Mouse (Mus musculus) heart, adult 2 months (tissue): ENCODE measurements around the gene Gm21913. TPM values are rescaled to one million over a fixed set of nuclear protein-coding genes. Genes with fewer than 3 reads are reported as not detected.
"Not testable (repeated sequence)": the region's sequence is repeated elsewhere in the genome, so short reads cannot be mapped to it uniquely, and the experiment has no call there.

Source experiments
- DNase-seq, 2 experiments: peaks; one replicate each; pipeline ENCODE4 v3.0.0; 2021
- H3K27ac ChIP-seq: fragments of 200-600 bp; 2 replicates; pipeline ENCODE4 v1.8.1; 2022
- H3K27me3 ChIP-seq: fragments of 200-500 bp; 2 replicates; pipeline ENCODE4 v1.6.1; 2012; ENCODE audit warnings: mild to moderate bottlenecking, low read length, inconsistent platforms, mixed read lengths; ENCODE audit not compliant: control insufficient read depth, insufficient read depth
- H3K36me3 ChIP-seq: fragments of 200-500 bp; 2 replicates; pipeline ENCODE4 v1.6.1; 2012; ENCODE audit warnings: low read length, inconsistent platforms; ENCODE audit not compliant: control insufficient read depth, insufficient read depth
- H3K4me1 ChIP-seq: fragments of 200-500 bp; 2 replicates; pipeline ENCODE4 v1.6.1; 2011; ENCODE audit warnings: low read length; ENCODE audit not compliant: control insufficient read depth, insufficient read depth
- H3K4me3 ChIP-seq: fragments of 200-600 bp; 2 replicates; pipeline ENCODE4 v1.8.1; 2022
- H3K79me2 ChIP-seq: fragments of 200-500 bp; replicated peaks from 2 replicates; pipeline ENCODE4 v1.6.1; 2012; ENCODE audit warnings: mild to moderate bottlenecking, inconsistent platforms, low read length, moderate library complexity, mixed read lengths; ENCODE audit not compliant: control insufficient read depth, insufficient read depth
- H3K9ac ChIP-seq: fragments of 200-500 bp; 2 replicates; pipeline ENCODE4 v1.6.1; 2012; ENCODE audit warnings: low read depth, mild to moderate bottlenecking, control low read depth, inconsistent platforms, low read length, mixed read lengths
- WGBS: fragments of 180-500 bp; shearing (Covaris S2); methylation state at CpG from one replicate; pipeline ENCODE4 v1.1.7; 2018; 5-methylcytosine and 5-hydroxymethylcytosine counted together
- intact Hi-C: fragments of 180-260 bp; cut with DNase I; formaldehyde crosslinking; loops from one replicate; pipeline ENCODE4 v1.15.1; 2025
- long read RNA-seq: library from polyadenylated mRNA; stranded (forward); transcript quantifications from one replicate; pipeline ENCODE4 v2.0.0, GENCODE M21; 2021
- polyA plus RNA-seq: library from polyadenylated mRNA; depleted of rRNA; stranded (reverse); fragments of >200 nt; gene quantifications from 2 replicates; pipeline ENCODE4 v1.2.3, GENCODE M21; 2012; rRNA removed
- total RNA-seq, 2 experiments: library from RNA; stranded (reverse); gene quantifications; 2 replicates each; pipeline ENCODE4 v1.2.3; 2021

The Gm21913 gene
- total RNA-seq, result not detected
- polyA plus RNA-seq, result not detected in 2 replicates
- long read RNA-seq, result 0 reads

GRCm38 (mm10) chrY:74623596-74623995 lies at the start of gene Gm21913:
Gm21913 (plus strand) TSS chrY:74623896.
- H3K9ac ChIP-seq, DNase-seq, intact Hi-C loops, H3K27me3 ChIP-seq, H3K79me2 ChIP-seq, H3K27ac ChIP-seq, H3K36me3 ChIP-seq, H3K4me3 ChIP-seq, H3K4me1 ChIP-seq: not testable (repeated sequence)
- WGBS, result no CpG with 5 or more reads among the region's 3 CpGs

Other genes with a start within 250 kb of the Gm21913 start
- gene Gm29110, start 153.4 kb upstream of the Gm21913 start, total RNA-seq, result not detected
- gene Gm29110, start 153.4 kb upstream of the Gm21913 start, polyA plus RNA-seq, result not detected in 2 replicates